Mouse (Mus musculus) C2C12 (cell line): Measurements from ENCODE around the gene Prm3.

Experiments
- CTCF ChIP-seq: IDR thresholded peaks from one replicate; pipeline ENCODE4 v1.5.1; 2011; ENCODE audit not compliant: control insufficient read depth, insufficient read depth, insufficient read length
- FOSL1 ChIP-seq: IDR thresholded peaks from one replicate; pipeline ENCODE4 v1.8.0; 2011; ENCODE audit warnings: mild to moderate bottlenecking, low read length; ENCODE audit not compliant: poor library complexity, insufficient read depth, severe bottlenecking
- MAX ChIP-seq: IDR thresholded peaks from one replicate; pipeline ENCODE4 v1.6.1; 2011; ENCODE audit warnings: mild to moderate bottlenecking, control low read depth
- USF1 ChIP-seq: IDR thresholded peaks from one replicate; pipeline ENCODE4 v1.6.1; 2011; ENCODE audit warnings: low read depth, mild to moderate bottlenecking, control low read depth, moderate library complexity

GRCm38 (mm10) chr16:10825840-10826239, 35.1 kb upstream of the Prm3 start:
- TF ChIP-seq CTCF: no peak
- no peak for TF ChIP-seq USF1
- no peak for TF ChIP-seq MAX
- TF ChIP-seq FOSL1: no peak
